Mouse (Mus musculus) limb, embryonic 14.5 days (tissue): ENCODE measurements around the gene Mki67. TPM values are rescaled to one million over a fixed set of nuclear protein-coding genes. Genes with fewer than 3 reads are reported as not detected.

Experiments
- ATAC-seq: fragments of 200-750 bp; cut with Nextera tagmentation; 2 replicates; pipeline ENCODE4 v1.8.0; 2017; ENCODE audit warnings: low read depth, moderate number of reproducible peaks, moderate TSS enrichment; ENCODE audit not compliant: low FRiP score
- DNase-seq: peaks from one replicate; pipeline ENCODE4 v3.0.0-alpha.2; 2015; ENCODE audit warnings: low spot score
- H3K27ac ChIP-seq: fragments of 300-500 bp; sonication (generic); replicated peaks from 2 replicates; pipeline ENCODE4 v1.5.1; 2014; ENCODE audit warnings: low read depth, mild to moderate bottlenecking, low read length, moderate library complexity, mixed read lengths
- H3K27me3 ChIP-seq: fragments of 300-500 bp; sonication (generic); 2 replicates; pipeline ENCODE4 v1.6.1; 2014; ENCODE audit warnings: low read length, mixed read lengths; ENCODE audit not compliant: control insufficient read depth, insufficient read depth
- H3K36me3 ChIP-seq: fragments of 300-500 bp; sonication (generic); 2 replicates; pipeline ENCODE4 v1.6.1; 2014; ENCODE audit warnings: mild to moderate bottlenecking, low read length, moderate library complexity, mixed read lengths; ENCODE audit not compliant: control insufficient read depth, insufficient read depth
- H3K4me1 ChIP-seq: fragments of 300-500 bp; sonication (generic); 2 replicates; pipeline ENCODE4 v1.6.1; 2014; ENCODE audit warnings: antibody characterized with exemption, low read length, mixed read lengths; ENCODE audit not compliant: control insufficient read depth, insufficient read depth
- H3K4me2 ChIP-seq: fragments of 300-500 bp; sonication (generic); replicated peaks from 2 replicates; pipeline ENCODE4 v1.6.1; 2014; ENCODE audit warnings: low read depth, mild to moderate bottlenecking, low read length, moderate library complexity; ENCODE audit not compliant: severe bottlenecking
- H3K4me3 ChIP-seq: fragments of 300-500 bp; sonication (generic); replicated peaks from 2 replicates; pipeline ENCODE4 v1.5.1; 2014; ENCODE audit warnings: low read length
- H3K9ac ChIP-seq: fragments of 300-500 bp; sonication (generic); 2 replicates; pipeline ENCODE4 v1.6.1; 2014; ENCODE audit warnings: mild to moderate bottlenecking, low read depth, low read length, moderate library complexity; ENCODE audit not compliant: severe bottlenecking
- H3K9me3 ChIP-seq: fragments of 300-500 bp; sonication (generic); 2 replicates; pipeline ENCODE4 v1.6.1; 2016; ENCODE audit warnings: low read length; ENCODE audit not compliant: control insufficient read depth
- POLR2A ChIP-seq: fragments of 200-500 bp; IDR thresholded peaks from 2 replicates; pipeline ENCODE4 v1.8.0; 2012; ENCODE audit warnings: inconsistent platforms, mild to moderate bottlenecking, moderate library complexity, borderline replicate concordance; ENCODE audit not compliant: insufficient read depth, insufficient read length; ENCODE audit errors: extremely low read depth
- WGBS: fragments of 180-500 bp; shearing (Covaris S2); extraction: QIAGEN DNeasy Blood & Tissue Kit; methylation state at CpG from one replicate; pipeline ENCODE4 v1.1.7; 2014; 5-methylcytosine and 5-hydroxymethylcytosine counted together
- polyA plus RNA-seq, 2 experiments: library from polyadenylated mRNA; depleted of rRNA in 1 of 2; stranded (reverse) in 1 of 2; unstranded in 1 of 2; fragments of >200 nt; fragmentation: Nextera tagmentation in 1 of 2; extraction: Ambion mirVana in 1 of 2; gene quantifications; 2 replicates each; pipeline versions ENCODE4 v1.2.1 to v1.2.3; 2012 to 2014

The Mki67 gene
- polyA plus RNA-seq, 2 experiments, result 43.1 to 47.7 TPM

GRCm38 (mm10) chr7:135735691-135736580, 19.8 kb upstream of the Mki67 start:
- 0 out of 2 replicates have a peak overlapping the region, but pooled peaks have one; percentile 13 for H3K4me3 ChIP-seq
- no peaks in the 10 kb centered on the region for H3K36me3 ChIP-seq
- peak overlapping the region; percentile 45 for H3K4me2 ChIP-seq
- ATAC-seq (peak; percentile 92), DNase-seq (peak; percentile 89)
- no peak overlapping the region; the same call in 1 of the 2 replicates for H3K9ac ChIP-seq
- no peak for TF ChIP-seq POLR2A
- H3K4me1 ChIP-seq, result peaks cover 7% of the 10 kb centered on the region
- 18% methylated on average over 31 of the region's 31 CpGs for WGBS
- H3K9me3 ChIP-seq, result no peaks in the 10 kb centered on the region
- H3K27ac ChIP-seq, result peak overlapping the region; percentile 48; the same call in 1 of the 2 replicates
- no peaks in the 10 kb centered on the region for H3K27me3 ChIP-seq

- H3K4me3 ChIP-seq, result 0 out of 2 replicates have a peak overlapping the region, but pooled peaks have one; percentile 13
- H3K36me3 ChIP-seq, result no peaks in the 10 kb centered on the region
- H3K9me3 ChIP-seq, result no peaks in the 10 kb centered on the region
- peak overlapping the region; percentile 45 for H3K4me2 ChIP-seq
- peaks cover 7% of the 10 kb centered on the region for H3K4me1 ChIP-seq
- DNase-seq (peak; percentile 28), ATAC-seq (no peak)
- no peak overlapping the region for H3K9ac ChIP-seq
- peak overlapping the region; percentile 33; the same call in 1 of the 2 replicates for H3K27ac ChIP-seq
- WGBS, result 69% methylated on average over 9 of the region's 9 CpGs
- H3K27me3 ChIP-seq, result no peaks in the 10 kb centered on the region
- no peak for TF ChIP-seq POLR2A
Observed at GRCm38 (mm10) chr7:135734911-135735646, 18.9 kb upstream of the Mki67 start.

DNA sequence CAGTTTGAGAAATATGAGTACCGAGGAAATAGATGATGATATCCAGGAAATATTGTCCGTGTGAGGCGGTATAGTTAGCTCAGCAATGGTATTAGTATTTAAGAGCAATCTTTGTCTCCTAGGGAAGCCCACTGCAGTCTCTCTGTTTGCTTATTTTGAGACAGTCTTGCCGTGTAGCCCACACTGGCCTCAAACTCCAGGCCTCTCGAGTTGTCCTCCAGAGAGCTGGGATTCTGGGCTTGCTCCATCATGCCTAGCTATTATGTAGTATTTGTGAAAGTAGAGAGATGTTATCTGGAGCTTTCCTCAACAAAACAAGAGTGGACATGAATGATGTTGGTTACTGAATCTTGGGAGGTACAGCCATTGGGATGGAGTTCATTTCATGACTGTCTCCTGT, 18.2 kb upstream of the Mki67 start:
- Histone ChIP-seq H3K9me3 (no peaks in the 10 kb centered on the region), H3K27ac (no peak overlapping the region), H3K9ac (no peak overlapping the region)

DNA sequence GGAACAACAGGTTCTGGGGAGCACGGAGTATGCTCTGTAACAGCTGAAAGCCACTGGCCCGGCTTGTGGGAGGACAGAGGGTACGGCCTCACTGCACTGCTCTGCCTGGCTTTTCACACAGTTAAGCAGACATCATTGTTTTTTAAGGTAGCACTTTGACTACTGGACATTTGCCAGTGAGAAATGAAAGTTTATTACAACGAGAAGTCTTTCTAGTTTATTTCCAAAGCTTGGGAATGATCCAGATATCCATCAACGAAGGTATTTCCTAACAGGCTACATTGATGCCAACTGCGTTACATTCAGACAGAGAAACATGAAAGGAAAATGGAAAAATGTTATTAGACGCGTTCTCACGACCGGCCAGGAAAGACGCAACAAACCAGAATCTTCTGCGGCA, 11.9 kb upstream of the Mki67 start:
- TF ChIP-seq POLR2A, result no peak
- no peaks in the 10 kb centered on the region for H3K27me3 ChIP-seq
- no peaks in the 10 kb centered on the region for H3K4me1 ChIP-seq
- DNase-seq, result peak; percentile 28
- no peaks in the 10 kb centered on the region for H3K36me3 ChIP-seq
- no peak overlapping the region for H3K9ac ChIP-seq
- no peak overlapping the region for H3K4me2 ChIP-seq
- H3K27ac ChIP-seq, result no peak overlapping the region
- H3K4me3 ChIP-seq, result no peak overlapping the region
- WGBS, result 76% methylated on average over 12 of the region's 12 CpGs
- no peaks in the 10 kb centered on the region for H3K9me3 ChIP-seq
- no peak for ATAC-seq

More for the DNA sequence above, 18.2 kb upstream of the Mki67 start:
- Histone ChIP-seq H3K36me3 (no peaks in the 10 kb centered on the region), H3K27me3 (no peaks in the 10 kb centered on the region), H3K4me2 (no peak overlapping the region), H3K4me1 (peaks cover 7% of the 10 kb centered on the region), H3K4me3 (no peak overlapping the region)
- WGBS, result 79% methylated on average over 5 of the region's 5 CpGs
- ATAC-seq (no peak), DNase-seq (no peak)
- TF ChIP-seq POLR2A, result no peak

GRCm38 (mm10) chr7:135726707-135727106, 10.5 kb upstream of the Mki67 start:
- H3K4me3 ChIP-seq, result no peak overlapping the region
- no peak for ATAC-seq

More at GRCm38 (mm10) chr7:135726707-135727106, 10.5 kb upstream of the Mki67 start:
- no peaks in the 10 kb centered on the region for H3K4me1 ChIP-seq
- no peak overlapping the region for H3K9ac ChIP-seq
- H3K27ac ChIP-seq, result no peak overlapping the region
- DNase-seq, result no peak
- TF ChIP-seq POLR2A, result no peak
- no peaks in the 10 kb centered on the region for H3K27me3 ChIP-seq
- 71% methylated on average over 1 of the region's 1 CpGs for WGBS
- no peak overlapping the region for H3K4me2 ChIP-seq
- H3K9me3 ChIP-seq, result no peaks in the 10 kb centered on the region
- H3K36me3 ChIP-seq, result no peaks in the 10 kb centered on the region
